Mouse (Mus musculus) T-helper 2 cell (primary cell): Measurements from ENCODE around the gene Zcchc10.
"Not testable (repeated sequence)": the region's sequence is repeated elsewhere in the genome, so short reads cannot be mapped to it uniquely, and the experiment has no call there.

Experiments
- in situ Hi-C: fragments of 300-600 bp; cut with MboI, MseI; formaldehyde crosslinking; loops from one replicate; pipeline ENCODE4 v1.15.1; 2025; ENCODE audit warnings: high pct_unique_total_duplicates

The Zcchc10 gene

DNA sequence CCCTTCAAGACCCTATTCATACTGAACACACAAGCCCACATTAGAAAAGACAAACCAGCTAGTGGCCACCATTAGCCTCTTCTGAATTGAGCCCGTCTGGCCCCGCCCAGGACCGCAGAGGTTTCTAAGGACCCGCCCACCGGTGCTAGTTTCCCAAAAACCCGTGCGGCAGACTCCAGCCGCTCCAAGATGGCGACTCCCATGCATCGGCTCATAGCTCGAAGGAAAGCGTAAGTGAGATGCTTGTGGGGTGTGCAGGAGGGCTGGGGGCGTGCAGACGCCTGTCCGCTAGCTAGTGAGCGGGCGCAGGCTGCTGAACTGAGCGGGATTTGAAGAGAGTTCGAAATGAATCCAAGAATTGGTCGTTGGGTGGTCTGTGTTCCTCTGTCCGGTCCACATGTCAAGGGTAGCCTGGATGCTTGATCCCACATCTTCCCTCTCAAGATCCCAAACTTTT is at the start of gene Zcchc10:
Gene Zcchc10, plus strand, starts transcription at position 168 of the 457 bp plus-strand sequence.
- in situ Hi-C loops, result no loop called here

DNA sequence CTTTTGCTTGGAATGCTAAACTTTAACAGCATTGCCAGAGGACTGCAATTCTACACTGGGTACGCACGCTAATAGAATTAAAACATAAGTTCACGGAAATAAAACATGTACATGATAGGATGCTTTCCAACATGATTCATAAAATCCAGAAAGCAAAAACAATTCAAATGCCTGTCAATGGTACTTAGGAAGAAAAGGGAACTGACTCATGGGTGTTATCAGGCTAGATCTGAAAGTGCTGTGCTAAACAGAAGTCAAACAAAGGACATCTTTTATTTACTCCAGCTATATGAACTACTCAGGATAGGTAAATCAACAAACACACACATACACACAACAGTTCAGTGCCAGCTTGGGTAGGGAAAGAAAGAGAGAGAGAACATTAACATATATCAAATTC is 49.1 kb upstream of the Zcchc10 start:
- in situ Hi-C loops, result loop anchor here (25.0 kb wide), 1 partner anchor 1688 kb away; the partner anchor contains the start of gene Phykpl

DNA sequence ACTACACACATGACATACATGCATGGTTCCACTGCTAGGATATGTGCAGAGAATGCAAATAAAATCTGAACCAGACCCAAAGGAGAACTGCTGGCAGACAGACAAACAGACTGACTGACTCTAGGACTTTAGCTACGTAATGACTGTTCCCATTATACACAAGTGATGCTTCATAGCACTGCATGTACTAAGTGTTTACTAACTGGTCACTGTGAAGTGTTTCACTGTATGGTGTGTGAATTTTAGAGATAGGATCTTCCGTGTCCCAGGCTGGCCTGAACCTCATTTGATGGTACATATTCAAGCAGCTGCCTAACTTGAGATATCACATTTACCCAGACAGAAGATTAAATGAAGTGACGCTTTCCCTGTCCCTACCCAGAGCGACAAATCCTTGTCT is 46.1 kb upstream of the Zcchc10 start:
- in situ Hi-C loops, result loop anchor here (25.0 kb wide), 1 partner anchor 1691 kb away; the partner anchor contains the start of gene Phykpl

DNA sequence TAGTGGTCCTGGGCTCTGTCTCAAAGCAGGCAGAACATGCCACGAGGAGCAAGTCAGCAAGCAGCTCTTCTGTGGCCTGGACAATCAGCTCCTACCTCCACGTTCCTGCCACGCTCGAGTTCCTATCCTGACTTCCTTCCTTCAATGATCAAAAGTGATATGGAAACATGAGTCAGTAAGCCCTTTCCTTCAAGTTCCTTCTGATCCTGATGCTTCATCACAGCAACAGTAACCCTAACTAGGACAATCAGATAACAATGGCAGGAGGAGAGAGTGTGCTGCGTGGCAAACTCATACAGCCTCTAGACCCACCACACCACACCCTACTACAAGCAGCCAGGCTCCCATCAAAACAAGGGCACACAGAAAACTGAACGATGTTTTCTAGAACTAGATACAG is 38.6 kb upstream of the Zcchc10 start:
- in situ Hi-C loops, result loop anchor here (25.0 kb wide), 1 partner anchor 1699 kb away; the partner anchor contains the start of gene Phykpl

DNA sequence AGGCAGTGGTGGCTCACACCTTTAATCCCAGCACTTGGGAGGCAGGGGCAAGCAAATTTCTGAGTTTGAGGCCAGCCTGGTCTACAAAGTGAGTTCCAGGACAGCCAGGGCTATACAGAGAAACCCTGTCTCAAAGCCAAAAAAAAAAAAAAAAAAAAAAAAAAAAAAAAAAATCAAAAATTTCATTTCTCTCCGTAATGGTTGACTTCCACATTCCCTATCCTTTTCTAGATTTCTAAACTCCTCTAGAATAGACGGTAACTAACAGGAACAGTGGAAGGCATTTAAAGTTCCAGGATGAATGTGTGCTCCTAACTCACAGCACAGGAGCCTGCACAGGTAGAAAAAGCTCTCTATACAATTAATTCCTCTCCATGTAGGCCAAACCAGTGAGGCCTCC is 34.3 kb upstream of the Zcchc10 start:
- in situ Hi-C loops, result loop anchor here (25.0 kb wide), 1 partner anchor 1703 kb away; the partner anchor contains the start of gene Phykpl

DNA sequence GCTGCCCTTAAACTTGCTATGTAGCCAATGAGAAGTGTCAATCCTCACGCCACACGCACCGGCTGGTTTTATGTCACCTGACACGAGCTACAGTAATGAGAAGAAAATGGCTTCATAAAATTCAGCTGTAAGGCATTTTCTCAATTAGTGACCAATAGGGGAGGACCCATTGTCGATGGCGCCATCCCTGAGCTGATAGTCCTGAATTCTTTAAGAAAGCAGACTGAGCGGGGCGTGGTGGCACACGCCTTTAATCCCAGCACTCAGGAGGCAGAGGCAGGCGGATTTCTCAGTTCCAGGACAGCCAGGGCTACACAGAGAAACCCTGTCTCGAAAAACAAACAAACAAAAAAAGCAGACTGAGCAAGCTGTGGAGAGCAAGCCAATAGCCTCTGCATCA is 33.6 kb upstream of the Zcchc10 start:
- in situ Hi-C loops, result loop anchor here (25.0 kb wide), 1 partner anchor 1704 kb away; the partner anchor contains the start of gene Phykpl

DNA sequence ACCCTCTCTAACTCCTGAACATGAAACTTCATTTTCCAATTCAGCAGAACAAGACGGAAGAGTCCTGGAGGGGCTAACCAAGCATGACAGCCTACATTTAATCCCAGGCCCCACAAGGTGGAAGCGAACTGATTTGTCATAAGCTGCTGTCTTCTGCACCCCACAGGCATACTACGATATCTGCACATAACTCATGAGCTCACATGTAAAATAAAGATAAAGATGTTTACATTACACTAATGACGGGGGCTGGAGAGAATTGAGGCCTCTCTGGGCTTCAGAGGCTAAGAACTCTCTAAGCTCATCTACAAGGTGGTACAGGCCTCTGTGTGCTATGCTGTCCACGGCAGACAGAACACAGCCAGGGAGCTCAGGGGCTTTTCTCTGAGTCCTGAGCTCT is 30.0 kb upstream of the Zcchc10 start:
- in situ Hi-C loops, result loop anchor here (25.0 kb wide), 1 partner anchor 1707 kb away; the partner anchor contains the start of gene Phykpl

DNA sequence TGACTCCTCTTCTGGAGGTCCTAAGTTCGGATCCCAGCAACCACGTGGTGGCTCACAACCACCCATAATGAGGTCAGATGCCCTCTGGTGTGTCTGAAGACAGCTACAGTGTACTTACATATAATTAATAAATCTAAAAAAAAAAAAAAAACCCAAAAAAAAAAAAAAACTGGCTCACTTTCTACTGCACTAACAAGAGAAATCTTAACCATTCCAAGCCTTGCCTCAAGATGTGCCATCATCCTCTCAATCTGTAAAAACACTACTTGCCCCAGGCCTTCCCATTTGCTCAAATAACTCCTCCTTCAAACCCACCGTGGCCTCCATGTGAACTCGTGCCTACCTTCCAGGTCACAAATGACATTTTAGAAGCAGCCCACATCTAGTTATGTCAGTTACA is 27.6 kb upstream of the Zcchc10 start:
- in situ Hi-C loops, result loop anchor here (5.0 to 25.0 kb wide), 2 partner anchors 60 to 1710 kb away; partner anchors contain the start of gene Phykpl

DNA sequence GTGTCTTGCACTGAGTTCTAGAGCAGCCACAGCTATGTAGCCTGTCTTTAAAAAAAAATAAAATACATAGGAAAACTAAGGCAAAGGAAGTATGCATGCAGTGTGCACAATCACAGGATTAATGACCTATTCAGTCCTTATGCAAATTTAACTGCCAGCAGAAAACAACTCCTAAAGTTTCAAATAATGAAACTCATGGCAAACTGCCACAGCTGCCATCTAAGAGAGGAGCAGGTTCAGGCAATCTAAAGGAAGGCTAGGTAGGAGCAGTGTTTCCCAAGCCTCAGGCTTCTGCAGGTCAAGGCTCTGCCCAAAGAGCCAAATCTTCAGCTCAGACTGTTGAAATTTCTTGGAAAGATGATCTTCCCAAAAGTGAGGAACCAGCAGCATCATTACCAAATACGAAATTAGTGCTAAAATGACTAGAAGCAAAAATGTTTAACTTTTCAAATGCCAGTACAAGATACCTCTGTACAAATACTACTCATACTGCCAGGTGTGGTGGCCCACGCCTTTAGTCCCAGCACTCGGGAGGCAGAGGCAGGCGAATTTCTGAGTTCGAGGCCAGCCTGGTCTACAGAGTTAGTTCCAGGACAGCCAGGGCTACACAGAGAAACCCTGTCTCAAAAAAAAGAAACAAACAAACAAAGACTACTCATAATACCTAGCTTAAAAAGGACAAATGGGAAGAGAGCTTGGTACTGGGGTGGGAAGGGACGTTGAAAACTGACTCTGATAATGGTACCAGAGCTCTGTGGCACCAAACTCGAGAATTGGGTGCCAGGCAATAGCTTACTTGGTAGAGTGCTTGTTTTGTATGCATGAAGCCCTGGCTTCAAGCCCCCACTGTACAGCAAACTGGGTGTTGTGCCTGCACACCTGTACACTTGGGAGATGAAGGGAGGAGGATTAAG is 26.3 kb upstream of the Zcchc10 start:
- in situ Hi-C loops, result loop anchor here (5.0 to 25.0 kb wide), 2 partner anchors 59 to 1711 kb away; partner anchors contain the start of gene Phykpl

DNA sequence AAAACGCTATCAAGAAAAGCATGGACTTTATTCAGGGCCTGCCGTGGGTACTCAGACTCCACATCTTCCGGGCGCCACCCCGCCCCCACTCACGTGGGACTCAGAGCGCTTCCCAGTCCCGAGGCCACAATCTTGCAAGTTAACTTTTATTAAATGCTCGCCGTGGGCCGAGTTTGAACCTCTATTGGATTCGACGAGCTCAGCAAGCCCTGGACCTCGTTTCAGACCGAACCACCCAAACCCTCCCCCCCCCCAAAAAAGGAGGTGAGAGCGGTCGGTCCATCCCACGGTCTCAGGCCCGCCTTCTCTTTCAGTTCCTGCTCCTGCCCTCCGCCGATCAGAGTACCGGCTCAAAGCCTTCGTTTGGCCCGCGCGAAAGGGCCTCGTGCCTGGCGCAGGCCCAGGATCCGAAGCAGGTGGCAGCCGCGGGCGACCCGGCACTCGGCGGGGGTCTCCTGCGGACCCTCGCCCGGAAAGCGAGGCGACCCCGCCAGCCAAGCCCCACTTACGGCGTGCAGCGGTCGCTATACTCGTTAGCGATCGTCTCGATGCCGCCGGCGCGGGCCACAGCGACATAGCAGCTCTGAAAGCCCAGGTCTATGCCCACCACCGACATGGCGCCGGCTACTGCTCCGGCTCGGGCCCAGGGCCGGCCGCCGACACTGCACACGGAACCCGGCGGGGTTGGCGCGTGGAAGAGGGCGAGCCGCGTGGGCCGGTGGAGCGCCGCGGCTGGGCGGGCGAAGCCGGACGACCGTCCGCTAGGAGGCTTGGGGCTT is 24.7 kb upstream of the Zcchc10 start:
- in situ Hi-C loops, result loop anchor here (5.0 to 25.0 kb wide), 2 partner anchors 58 to 1712 kb away; partner anchors contain the start of gene Phykpl

DNA sequence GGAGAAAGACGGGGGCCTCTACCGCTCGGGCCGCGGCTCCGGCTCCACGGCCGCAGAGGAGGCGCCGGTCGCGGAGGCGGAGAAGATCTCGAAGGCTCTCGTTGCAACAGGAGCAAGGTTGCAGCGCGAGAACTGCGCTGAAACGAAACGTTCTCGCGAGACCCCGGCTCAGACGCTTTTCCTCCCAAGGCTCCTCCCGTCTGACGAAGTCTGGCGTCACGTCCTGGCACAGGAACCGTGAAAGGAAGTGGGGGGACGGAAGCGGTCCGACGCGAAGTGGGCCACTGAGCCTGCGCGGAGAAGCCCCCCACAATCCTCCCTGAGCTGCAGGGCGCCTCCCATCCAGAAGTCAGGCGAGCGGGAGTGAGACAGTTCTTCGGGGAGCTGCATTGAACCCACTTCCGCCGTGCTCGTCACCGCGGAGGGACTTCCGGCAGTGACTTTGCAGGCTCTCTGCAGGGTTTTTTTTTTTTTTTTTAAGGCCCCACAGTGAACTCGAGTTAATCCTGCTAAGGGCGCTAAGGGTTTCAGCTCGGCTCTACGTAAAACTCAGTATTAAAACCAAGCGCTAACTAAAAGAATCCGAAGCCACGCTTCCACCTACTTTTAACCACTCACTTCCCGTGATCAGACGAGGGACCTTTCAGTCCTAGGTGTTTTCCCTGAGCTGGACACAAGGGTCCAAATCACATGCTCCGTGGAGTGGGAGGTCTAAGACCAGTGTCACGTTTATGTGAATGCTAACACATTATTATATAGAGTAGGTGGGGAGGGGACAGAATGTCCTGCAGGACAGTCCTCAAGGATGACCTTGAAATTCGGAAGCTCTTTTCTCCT is 23.9 kb upstream of the Zcchc10 start, which contains the start of gene Hspa4:
Gene Hspa4, minus strand, starts transcription at position 128 of the 837 bp plus-strand sequence.
- in situ Hi-C loops, result no loop called here

DNA sequence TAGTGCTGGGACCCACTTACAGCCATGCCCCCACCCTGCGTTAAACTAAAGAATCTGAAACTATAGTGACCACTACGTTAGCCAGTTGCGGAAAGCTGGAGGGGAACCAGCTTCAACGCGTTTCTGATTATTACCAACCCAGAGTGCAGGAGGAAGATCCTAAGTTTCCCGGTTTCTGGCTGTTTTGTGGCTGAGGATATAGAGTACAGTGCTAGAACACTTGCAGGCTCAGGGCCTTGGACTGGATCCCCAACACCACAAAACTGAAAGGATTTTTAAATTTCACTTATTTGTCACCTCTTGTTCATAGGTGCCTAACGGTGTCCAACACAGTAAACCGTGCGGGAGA is 23.3 kb upstream of the Zcchc10 start:
- in situ Hi-C loops, result no loop called here

DNA sequence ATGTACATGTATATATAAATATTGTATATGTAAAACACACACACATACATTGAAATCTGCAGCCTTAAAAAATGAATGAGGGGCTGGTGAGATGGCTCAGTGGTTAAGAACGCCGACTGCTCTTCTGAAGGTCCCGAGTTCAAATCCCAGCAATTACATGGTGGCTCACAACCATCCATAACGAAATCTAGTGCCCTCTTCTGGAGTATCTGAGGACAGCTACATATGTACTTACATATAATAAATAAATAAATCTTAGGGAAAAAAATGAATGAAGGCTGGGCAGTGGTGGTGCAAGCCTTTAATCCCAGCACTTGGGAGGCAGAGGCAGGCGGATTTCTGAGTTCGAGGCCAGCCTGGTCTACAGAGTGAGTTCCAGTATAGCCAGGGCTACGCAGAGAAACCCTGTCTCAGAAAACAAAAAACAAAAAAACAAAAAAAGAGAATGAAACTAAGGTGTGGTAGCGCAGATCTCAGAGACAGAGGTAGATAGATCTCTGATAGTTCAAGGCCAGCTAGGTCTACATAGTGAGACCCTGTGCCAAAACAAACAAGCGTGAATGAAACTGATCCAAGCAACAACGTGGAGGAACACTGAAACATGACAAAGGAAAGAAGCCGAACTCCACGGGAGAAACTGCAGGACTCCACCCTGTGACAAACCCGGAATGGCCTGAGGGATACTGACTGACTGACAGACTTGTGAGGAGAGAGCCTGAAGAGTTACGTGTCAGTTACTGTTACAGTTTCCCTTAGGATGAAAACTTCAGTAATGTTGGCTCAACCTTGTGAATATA is 20.2 kb upstream of the Zcchc10 start:
- in situ Hi-C loops, result no loop called here

DNA sequence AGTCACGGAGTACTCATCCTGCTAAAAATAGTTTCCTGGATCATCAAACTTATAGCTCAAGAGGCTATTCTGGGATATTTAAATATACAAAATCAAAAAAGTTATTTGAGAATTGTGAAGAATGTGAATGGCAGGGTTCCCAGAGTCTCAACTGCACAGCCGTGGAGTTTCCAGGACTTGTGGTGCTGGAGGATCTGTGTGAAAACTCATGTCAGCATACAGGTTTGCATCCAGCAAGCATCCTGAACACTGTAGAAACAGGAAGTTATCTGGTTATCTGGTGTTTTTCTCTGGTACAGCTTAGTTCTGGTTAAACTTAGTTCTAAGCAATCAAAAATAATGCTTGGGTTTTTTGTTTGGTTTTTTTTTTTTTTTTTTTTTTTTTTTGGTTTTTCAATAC is 17.5 kb upstream of the Zcchc10 start:
- in situ Hi-C loops, result no loop called here

DNA sequence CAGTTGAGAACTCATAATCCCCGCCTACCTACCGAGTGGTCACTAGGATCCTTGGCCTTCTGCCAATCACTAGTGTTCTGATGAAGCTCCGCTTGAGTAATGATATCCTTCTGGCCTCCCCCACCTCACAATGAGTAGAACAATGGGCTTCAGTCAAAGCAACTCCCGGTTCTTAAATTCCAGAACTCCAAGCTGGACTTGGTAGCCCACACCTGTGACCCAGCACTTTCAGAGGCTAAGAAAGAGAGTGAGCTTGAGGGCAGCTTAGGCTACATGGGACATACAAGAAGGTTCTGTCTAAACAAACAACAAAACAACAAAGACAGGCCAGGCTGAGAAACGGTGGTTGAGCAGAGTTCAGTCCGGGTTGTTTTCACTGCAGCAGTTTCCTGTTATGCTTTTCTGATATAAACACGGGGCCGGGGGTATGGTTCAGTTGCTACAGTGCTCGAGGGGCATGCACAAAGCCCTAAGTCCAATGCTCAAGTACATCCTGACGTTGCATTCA is 16.9 kb upstream of the Zcchc10 start:
- in situ Hi-C loops, result no loop called here

DNA sequence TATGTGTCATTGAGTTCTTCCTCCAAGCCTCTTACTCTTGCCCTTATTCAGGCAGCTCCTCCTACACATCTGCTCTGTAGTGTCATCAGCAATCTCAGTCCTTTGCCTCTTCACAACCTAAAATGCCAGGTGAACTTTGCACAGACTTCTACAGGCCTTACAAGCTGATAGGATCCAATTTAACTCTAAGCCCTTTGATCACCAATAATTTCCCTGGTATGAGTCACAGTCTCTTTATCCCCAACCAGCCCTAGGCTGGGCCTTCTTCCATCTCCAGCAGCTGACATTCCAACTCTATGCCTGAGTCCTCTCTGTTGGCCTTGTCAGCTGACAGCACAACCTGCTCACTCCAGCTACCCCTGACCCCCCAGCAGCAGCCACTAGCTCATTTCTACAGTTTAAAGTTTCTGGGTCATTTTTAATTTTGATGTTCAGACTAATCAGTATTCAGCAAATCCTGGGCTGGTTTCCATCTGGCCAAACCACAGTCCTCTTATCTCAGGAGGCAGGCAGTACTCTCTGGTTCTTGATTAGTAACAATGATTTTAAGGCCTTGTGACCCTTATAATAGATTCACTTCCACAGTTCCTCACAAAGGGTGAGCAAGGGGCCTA is 16.1 kb upstream of the Zcchc10 start:
- in situ Hi-C loops, result no loop called here

DNA sequence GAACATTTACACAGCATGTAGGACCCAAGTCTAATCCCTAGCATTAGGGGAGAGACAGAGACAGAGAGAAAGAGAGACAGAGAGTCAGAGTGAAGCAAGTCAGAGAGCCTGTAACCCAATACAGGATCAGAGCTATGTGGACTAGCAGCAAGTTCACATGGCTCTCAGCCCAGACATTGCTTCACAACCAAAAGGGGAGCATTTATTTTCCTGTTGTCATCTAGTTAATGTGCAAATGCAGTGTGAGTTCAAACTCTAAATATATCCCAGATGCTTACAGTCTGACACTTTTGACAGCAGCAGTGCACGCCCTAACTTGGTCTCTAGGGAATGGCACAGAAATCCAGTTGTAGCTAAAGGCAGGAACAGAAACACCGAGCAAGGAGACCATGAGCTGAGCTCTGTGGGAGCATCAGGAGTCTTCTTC is 15.6 kb upstream of the Zcchc10 start:
- in situ Hi-C loops, result no loop called here

DNA sequence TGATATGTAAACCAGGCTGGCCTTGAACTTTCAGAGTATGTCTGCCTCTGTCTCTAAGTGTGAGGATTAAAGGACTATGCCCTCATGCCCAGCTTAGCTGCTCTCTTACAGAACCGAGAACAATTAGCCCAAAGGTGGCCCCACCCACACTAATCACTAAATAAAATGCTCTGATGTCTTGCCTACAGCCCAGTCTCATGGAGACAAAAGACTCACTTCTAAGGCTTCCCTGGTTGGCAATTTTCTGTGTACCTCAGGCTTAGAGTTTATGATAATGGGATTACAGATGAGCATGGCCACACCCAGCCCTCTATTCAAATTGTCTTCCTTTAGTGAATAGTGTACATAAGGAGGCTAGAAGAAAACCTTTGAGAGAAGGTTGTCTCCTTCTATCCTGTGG is 13.1 kb upstream of the Zcchc10 start:
- in situ Hi-C loops, result no loop called here

DNA sequence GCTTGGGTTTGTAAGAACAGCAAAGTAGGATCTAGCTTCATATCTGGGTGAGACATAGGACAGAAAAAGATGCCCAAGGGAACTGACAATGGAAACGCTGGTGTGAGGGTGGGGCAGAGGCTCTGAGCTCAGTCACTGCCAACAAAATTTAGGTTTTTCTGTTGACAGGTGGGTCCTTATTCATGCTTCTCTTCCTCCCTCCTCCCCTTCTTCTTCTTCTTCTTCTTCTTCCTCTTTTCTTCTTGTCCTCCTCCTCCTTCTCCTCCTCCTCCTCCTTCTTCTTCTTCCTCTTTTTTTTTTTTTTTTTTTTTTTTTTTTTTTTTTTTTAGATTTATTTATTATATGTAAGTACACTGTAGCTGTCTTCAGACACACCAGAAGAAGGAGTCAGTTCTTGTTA is 11.7 kb upstream of the Zcchc10 start:
- in situ Hi-C loops, result not testable (repeated sequence)
